Mouse (Mus musculus) lung, postnatal 14 days (tissue): ENCODE data around the gene Stim1.
A peak's percentile ranks its signal among the peaks of the same experiment; 100 is the strongest.

Source experiments
- DNase-seq: peaks from one replicate; pipeline ENCODE4 v3.0.0; 2021

Gene Stim1

GRCm38 (mm10) chr7:102267601-102268394 lies at the start of gene Stim1:
Gene Stim1 (plus strand): TSS chr7:102267806.
- DNase-seq: peak; percentile 71

- DNase-seq: no peak
These were observed 45.7 kb upstream of the Stim1 start for GRCm38 (mm10) chr7:102221899-102222298.

- peak; percentile 59 for DNase-seq
These were observed 45.3 kb upstream of the Stim1 start for GRCm38 (mm10) chr7:102222336-102222735.

GRCm38 (mm10) chr7:102222830-102223556 lies 44.6 kb upstream of the Stim1 start:
- peak; percentile 75 for DNase-seq

GRCm38 (mm10) chr7:102223883-102224738 lies 43.5 kb upstream of the Stim1 start:
- DNase-seq: no peak

- no peak for DNase-seq
These were observed 41.6 kb upstream of the Stim1 start for GRCm38 (mm10) chr7:102226051-102226450.

GRCm38 (mm10) chr7:102228049-102228670 lies 39.4 kb upstream of the Stim1 start:
- DNase-seq: no peak

DNA sequence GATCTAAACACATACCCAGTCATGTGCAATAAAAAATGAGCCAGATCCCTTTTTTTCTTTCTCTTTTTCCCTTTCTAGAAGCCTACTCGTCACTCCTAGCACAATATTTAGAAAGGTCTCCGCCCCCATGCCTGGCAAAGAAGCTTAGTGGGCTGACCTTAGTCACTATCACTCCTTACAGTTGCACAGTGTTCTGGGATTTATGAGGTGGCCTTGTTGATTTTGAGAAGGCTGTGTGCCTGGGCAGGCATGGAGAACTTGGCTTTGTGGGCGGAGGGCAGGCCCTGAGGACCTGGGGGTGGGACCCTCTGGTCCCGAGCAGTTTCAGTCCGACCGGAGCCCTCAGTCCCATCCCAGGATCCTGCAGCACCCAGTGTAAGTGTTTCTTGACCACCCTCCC lies 37.8 kb upstream of the Stim1 start:
- DNase-seq: no peak

GRCm38 (mm10) chr7:102233059-102233458 lies 34.5 kb upstream of the Stim1 start:
- no peak for DNase-seq

- DNase-seq: no peak
These were observed 28.8 kb upstream of the Stim1 start for GRCm38 (mm10) chr7:102238686-102239286.

DNA sequence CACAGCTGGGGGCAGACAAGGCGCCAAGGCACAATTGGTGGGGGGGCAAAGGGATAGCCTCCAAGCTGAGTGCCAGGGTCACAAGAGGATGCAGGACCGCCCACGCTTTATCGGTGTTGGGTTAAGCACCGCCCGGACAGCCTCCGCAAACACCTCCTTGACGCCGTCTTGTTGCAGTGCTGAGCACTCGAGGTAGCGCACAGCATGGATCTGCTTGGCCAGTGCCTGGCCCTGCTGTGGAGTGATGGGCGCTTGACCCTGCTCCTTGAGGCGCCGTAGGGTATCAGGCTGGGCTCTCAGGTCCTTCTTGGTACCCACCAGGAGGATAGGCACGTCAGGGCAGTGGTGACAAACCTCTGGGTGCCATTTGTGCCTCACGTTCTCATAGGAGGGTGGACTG lies 28.0 kb upstream of the Stim1 start:
- DNase-seq: no peak

- DNase-seq: no peak
These were observed 25.2 kb upstream of the Stim1 start for GRCm38 (mm10) chr7:102242371-102242770.

- DNase-seq: no peak
These were observed 24.7 kb upstream of the Stim1 start for GRCm38 (mm10) chr7:102242917-102243316.

- DNase-seq: peak; percentile 60
These were observed 23.7 kb upstream of the Stim1 start for GRCm38 (mm10) chr7:102243870-102244269.

DNA sequence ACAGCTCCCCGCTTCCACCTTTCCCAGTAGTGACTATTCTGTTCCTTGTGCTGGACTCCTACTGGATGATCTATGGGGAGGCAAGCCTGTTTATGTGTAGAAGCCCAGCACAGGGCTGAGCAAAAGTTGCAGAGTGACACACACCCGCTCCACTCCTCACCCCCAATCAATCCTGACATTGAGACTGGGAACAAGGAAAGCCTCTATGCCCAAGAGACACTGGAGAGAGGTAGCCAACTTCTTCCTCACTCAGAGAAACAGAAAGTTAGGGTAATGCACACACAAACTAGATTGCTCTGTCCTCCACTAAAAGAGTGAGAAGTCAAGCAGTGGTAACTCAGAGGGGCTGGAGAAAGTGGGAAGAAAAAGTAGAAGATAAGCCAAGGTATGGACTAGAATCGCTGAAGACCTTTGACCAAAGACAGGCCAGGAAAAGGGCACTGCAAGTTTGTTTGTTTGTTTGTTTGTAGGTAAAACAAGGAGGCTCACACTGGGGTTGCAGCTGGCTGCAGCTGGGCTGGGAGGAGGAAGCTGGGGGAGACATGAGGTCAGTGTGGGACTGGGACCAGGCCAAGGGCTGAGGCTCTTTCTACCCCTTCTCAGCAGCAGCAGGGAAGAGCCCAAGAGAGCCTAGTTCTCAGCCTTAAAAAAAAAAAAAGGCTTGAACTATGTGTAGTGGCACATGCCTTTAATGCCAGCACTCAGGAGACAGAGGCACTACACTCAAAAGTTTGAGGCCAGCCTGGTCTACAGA lies 22.6 kb upstream of the Stim1 start:
- peak; percentile 55 for DNase-seq

DNA sequence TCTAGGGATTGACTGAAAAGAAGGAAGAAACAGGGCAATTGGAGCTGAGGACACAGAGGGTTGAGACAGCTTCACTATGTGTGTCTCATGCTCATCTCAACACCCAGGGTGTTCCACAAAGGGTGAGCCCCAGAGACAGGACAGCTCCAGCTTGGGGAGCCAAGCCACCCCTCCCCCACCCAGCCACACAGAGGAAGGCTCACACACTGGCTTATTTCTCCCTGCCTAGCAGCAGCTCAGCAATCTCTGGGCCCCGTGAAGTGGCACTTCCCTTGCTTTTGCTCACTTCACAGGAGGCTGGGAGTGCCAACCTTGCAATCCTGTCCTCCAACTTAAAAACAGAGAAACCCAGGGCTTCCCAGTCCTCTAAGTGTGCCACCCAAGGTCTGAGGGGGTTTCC lies 21.8 kb upstream of the Stim1 start:
- DNase-seq: peak; percentile 68

- no peak for DNase-seq
These were observed 21.3 kb upstream of the Stim1 start for GRCm38 (mm10) chr7:102246265-102246664.

- no peak for DNase-seq
These were observed 20.4 kb upstream of the Stim1 start for GRCm38 (mm10) chr7:102246956-102247797.

DNA sequence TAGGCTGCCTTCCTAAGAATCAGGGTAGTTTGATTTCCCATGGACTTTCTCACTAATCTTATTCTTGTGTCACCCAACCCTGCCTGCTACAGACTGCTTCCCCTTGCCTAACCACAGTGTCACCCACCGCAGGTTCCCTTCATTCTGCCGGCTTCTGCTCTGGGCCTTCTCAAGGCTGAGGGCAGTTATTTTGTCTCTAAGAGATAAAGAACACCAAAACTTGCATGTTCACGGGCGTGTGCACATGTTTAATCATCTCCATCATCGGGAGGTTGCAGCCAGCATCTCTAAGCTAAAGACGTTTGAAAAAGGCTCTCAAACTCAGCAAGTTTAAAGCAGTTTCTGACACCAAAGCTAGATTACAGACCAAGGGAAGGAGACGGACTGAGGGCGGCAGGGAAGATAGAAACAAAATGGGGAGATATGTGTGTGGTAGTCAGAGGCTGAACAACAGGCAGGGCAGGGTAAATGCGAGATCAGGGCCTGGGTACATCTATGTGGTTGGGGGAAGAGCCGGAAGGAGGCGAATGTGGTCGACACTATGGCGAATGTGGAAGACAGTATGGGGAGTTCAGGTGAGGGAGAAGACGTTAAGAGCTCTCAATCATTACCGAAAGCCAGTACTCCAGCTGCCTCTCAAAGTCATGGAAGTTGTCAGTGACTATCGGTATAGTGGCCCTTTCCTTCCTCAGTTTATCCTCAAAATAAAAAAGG lies 18.8 kb upstream of the Stim1 start:
- no peak for DNase-seq

DNA sequence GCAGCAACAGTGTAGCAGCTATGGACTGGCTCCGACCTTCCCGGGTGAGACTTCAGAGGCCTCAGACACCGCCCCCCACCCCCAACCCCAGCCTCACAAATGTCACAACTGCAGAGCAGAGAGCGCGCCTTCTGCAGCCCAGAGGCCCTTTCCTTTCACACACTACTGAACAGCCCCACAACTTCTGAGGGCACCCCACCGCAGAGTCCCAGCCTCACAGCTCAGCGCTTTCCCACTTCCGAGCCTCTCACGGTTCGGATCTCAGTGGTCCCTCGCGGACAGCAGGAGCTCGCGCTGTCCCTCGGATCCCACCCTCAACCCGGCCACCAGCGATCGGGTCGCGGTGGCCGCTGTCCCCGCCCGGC lies 18.1 kb upstream of the Stim1 start:
- DNase-seq: no peak
